Mouse (Mus musculus) frontal cortex, adult 2 months (tissue): ENCODE data around the gene Esyt2. TPM values are rescaled to one million over a fixed set of nuclear protein-coding genes. Genes with fewer than 3 reads are reported as not detected.
"Not testable (repeated sequence)": the region's sequence is repeated elsewhere in the genome, so short reads cannot be mapped to it uniquely, and the experiment has no call there.

Experiments
- DNase-seq, 2 experiments: peaks; one replicate each; pipeline ENCODE4 v3.0.0; 2022; ENCODE audit warnings: low spot score in 1 of 2; ENCODE audit errors: extremely low spot score in 1 of 2
- polyA plus RNA-seq: library from polyadenylated mRNA; depleted of rRNA; stranded (reverse); fragments of >200 nt; gene quantifications from 2 replicates; pipeline ENCODE4 v1.2.3, GENCODE M21; 2012; rRNA removed

The Esyt2 gene
- 21.0 and 21.2 TPM in 2 replicates for polyA plus RNA-seq

- DNase-seq, result peak; percentile 99 to 100
These were observed at the start of gene Esyt2 for GRCm38 (mm10) chr12:116280653-116281364. Esyt2 (plus strand) TSS chr12:116281196.

- DNase-seq, result no peak
These were observed 49.4 kb upstream of the Esyt2 start for GRCm38 (mm10) chr12:116231612-116232011.

- no peak for DNase-seq
These were observed 48.9 kb upstream of the Esyt2 start for GRCm38 (mm10) chr12:116232061-116232460.

GRCm38 (mm10) chr12:116235356-116235755 is 45.6 kb upstream of the Esyt2 start:
- DNase-seq, result no peak

- no peak for DNase-seq
These were observed 44.3 kb upstream of the Esyt2 start for GRCm38 (mm10) chr12:116236658-116237057.

- no peak for DNase-seq
These were observed 42.6 kb upstream of the Esyt2 start for GRCm38 (mm10) chr12:116238370-116238769.

GRCm38 (mm10) chr12:116238803-116239202 is 42.2 kb upstream of the Esyt2 start:
- DNase-seq, result peak in 1 of 2 experiments; percentile 34

DNA sequence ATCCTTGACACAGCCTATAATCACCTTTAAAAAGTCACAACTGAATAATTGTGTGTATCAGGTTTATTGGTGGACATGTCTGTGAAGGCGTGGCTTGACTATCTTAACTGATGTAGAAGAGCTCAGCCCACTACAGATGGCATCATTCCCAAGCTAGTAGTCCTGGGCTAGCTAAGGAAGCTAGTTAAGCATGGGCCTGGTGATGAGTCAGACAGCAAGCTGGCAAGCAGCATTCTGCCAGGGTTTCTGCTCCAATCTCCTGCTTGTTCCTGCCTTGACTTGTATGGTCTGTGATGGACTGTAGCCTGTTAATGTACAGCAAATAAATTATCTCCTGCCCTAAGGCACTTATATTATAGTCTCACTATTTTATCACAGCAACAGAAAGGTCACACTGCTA is 36.4 kb upstream of the Esyt2 start:
- peak in 1 of 2 experiments; percentile 26 for DNase-seq

GRCm38 (mm10) chr12:116254652-116255051 is 26.3 kb upstream of the Esyt2 start:
- DNase-seq, result no peak

GRCm38 (mm10) chr12:116255636-116256035 is 25.4 kb upstream of the Esyt2 start:
- DNase-seq, result no peak

- DNase-seq, result no peak
These were observed 22.7 kb upstream of the Esyt2 start for GRCm38 (mm10) chr12:116258321-116258720.

- peak; percentile 67 to 93 for DNase-seq
These were observed 18.2 kb upstream of the Esyt2 start, which contains the start of gene Wdr60 for GRCm38 (mm10) chr12:116262555-116263341. Wdr60 (minus strand) TSS chr12:116263022.

DNA sequence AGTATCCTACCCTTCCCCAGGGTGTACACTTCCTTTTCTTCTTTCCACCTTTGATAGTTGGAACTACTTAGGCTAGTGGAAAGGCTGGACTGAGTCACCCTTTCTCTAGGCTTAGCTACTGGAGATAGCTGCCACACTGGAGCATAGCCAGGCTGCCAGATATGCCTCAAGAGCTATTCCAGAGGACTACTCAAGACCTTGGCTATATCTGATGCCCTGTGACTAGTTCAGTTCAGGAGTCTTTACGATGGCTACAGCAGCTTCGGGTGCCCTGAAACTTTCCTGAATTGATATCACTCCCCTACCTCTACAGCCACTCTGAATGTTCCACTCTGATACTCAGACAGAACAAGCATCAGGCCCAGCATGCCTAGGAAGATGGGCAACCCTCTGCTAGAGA is 16.2 kb upstream of the Esyt2 start:
- no peak for DNase-seq

DNA sequence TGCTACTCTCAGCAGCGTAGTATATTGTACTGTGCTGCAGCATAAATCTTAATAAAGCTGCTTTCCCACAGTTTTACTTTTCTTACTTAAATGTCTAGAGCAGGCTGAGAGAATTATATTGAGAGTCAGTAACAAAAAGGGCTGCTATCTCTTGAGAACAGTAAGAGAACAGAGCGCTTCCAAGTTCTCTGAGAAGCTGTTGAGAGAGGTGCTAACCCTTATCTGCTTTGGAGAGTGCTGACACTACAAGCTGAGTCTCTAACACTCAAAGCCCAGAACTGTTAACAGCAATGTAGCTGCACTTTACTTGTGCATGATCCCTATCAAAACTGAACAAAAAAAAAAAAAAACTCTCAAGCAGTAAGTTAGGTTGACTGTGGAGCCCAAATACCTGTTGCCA is 15.7 kb upstream of the Esyt2 start:
- DNase-seq, result no peak

DNA sequence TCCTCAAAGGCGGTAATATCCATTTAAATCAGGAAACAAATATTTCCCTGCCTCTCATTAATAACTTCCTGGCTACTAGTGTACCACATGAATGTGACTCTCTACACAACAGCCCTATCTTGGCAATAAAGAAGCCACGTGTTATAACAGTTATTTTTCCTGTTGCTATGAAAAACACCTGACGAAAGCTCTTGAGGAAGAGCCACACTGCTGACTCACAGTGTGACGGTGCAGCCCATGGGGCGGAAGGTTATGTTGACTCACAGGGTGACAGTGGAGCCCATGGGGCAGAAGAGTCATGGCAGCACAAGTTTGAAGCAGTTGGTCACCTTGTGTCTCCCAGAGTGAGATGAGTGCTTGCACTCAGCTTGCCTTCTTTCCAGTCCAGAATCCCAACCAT is 11.5 kb upstream of the Esyt2 start:
- DNase-seq, result no peak

GRCm38 (mm10) chr12:116270538-116270937 is 10.5 kb upstream of the Esyt2 start:
- DNase-seq, result no peak

- DNase-seq, result no peak
These were observed 9.9 kb upstream of the Esyt2 start for GRCm38 (mm10) chr12:116271071-116271470.

- no peak for DNase-seq
These were observed 7.3 kb upstream of the Esyt2 start for GRCm38 (mm10) chr12:116273733-116274132.

DNA sequence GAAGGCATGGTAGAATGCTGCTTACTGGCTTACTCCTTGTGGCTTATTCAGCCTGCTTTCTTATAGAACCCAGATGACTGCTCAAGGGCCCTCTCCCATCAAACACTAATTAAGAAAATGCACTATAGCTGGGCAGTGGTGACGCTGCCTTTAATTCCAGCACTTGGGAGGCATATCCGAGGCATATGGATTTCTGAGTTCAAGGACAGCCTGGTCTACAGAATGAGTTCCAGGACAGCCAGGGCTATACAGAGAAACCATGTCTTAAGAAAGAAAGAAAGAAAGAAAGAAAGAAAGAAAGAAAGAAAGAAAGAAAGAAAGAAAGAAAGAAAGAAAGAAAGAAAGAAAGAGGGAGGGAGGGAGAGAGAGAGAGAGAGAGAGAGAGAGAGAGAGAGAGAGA is 5.9 kb upstream of the Esyt2 start, which contains the start of gene Gm11027:
Gm11027 (plus strand) TSS at position 301 of the 400 bp plus-strand sequence.
- DNase-seq, result not testable (repeated sequence)

- no peak for DNase-seq
These were observed 5.4 kb upstream of the Esyt2 start for GRCm38 (mm10) chr12:116275631-116276030.

DNA sequence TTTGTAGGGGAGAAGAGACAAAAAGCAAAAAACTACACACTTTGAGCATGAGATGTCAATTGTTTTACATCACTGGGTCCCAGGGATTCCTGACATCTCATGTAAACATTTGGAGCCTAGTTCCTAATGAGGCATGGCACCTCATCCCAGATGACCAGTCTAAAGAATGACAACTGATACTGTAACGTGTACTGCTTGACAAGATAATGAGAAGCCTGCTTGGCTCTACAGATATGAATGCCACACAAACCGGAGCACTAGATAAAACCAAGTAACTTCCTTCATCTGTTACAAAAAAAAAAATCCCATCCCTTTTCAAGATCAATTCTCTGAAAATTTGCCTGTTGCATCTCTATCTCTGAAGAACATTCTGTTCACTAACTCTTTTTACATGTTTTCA is 4.0 kb upstream of the Esyt2 start:
- no peak for DNase-seq

GRCm38 (mm10) chr12:116278541-116278940 is 2.5 kb upstream of the Esyt2 start:
- no peak for DNase-seq
